Mouse (Mus musculus): ENCODE measurements at regions not wholly inside any gene's neighbourhood (a gene's known extent, or its start where the extent isn't known, plus 50 kb on each side); places are given as distances from the start of the nearest gene placed in this dataset.

DNA sequence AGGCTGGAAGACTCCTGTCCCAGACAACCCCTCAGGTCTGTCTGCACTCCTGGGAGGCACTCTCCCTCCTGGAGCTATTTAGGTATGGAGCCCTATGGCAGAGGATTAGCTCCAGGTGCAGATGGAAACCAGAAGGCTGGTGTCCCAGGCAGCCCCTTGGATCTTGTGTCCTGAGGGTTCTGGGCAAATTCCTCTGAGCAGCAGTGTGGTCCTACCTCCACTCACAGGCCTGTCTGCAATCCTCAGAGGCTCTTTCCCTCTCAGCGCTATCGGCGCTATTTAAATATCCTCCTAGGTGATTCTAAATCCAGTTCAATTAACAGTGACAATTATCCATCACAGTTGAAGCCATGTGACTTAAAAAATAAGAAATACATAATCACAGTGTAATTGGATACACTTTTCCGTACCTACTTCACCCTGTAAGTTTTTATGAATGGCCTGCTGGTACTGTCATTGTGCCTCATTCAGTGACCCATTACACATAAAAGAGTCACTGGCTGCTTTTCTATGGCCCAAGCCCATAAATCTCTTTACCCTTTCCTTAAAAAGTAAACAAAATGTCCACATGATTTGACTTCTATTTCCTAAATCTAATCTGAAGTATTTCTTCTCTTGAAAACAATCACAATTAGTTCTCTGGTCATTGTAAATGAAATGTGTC, 413.3 kb downstream of the Phf3 start:
- TF ChIP-seq POLR2A (IDR thresholded peaks at IDR 0.05; ENCODE audit: extremely low read depth, insufficient read depth, low read length) (no peak), CTCF (IDR thresholded peaks at IDR 0.05; ENCODE audit: low read depth, low read length) (no peak)
- no peak overlapping the region for H3K4me3 ChIP-seq (ENCODE audit: insufficient read depth, low read depth, low read length)
- no peaks in the 10 kb centered on the region for H3K27me3 ChIP-seq (ENCODE audit: control insufficient read depth, insufficient read depth, low read length)
- no peaks in the 10 kb centered on the region for H3K36me3 ChIP-seq (ENCODE audit: control insufficient read depth, insufficient read depth, low read length)
- H3K9ac ChIP-seq (ENCODE audit: low read depth, low read length) = no peak overlapping the region
- H3K4me1 ChIP-seq (ENCODE audit: control insufficient read depth, insufficient read depth, low read length) = no peaks in the 10 kb centered on the region
- no peak overlapping the region for H3K27ac ChIP-seq (replicated peaks; ENCODE audit: insufficient read depth, low read depth, low read length)
- no peaks in the 10 kb centered on the region for H3K79me2 ChIP-seq (ENCODE audit: control insufficient read depth, insufficient read depth, low read length)
- 88% methylated on average over 4 of the region's 4 CpGs for WGBS
- DNase-seq (ENCODE audit: extremely low read depth, low read depth, low spot score) = no peak

DNA sequence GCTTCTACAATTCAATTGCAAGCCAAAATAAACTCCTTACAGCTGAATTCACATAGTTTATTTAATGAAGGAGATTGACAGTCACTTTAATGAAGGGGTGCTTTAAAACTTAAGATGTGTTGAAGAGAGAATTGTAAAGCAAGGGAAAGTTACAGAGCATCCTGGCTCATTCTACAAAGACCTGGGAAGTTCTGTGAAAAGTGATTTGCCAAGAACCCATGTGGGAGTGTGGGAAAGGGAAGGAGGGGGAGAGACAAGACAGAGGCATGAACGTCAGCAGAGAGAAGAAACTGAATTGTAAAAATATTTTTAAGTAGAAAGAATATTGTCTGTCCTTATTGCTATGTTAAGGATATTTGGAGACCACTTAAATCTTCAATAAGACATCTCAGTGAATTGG, 435.8 kb downstream of the Phf3 start:
- no peaks in the 10 kb centered on the region for H3K36me3 ChIP-seq (ENCODE audit: control insufficient read depth, insufficient read depth, low read length)
- no peak overlapping the region for H3K4me3 ChIP-seq (ENCODE audit: insufficient read depth, low read depth, low read length)
- H3K79me2 ChIP-seq (ENCODE audit: control insufficient read depth, insufficient read depth, low read length) = no peaks in the 10 kb centered on the region
- no peak for TF ChIP-seq CTCF (IDR thresholded peaks at IDR 0.05; ENCODE audit: low read depth, low read length)
- no peak for TF ChIP-seq POLR2A (IDR thresholded peaks at IDR 0.05; ENCODE audit: extremely low read depth, insufficient read depth, low read length)
- WGBS = 50% methylated on average over 1 of the region's 1 CpGs
- H3K27ac ChIP-seq (replicated peaks; ENCODE audit: insufficient read depth, low read depth, low read length) = no peak overlapping the region
- H3K4me1 ChIP-seq (ENCODE audit: control insufficient read depth, insufficient read depth, low read length) = no peaks in the 10 kb centered on the region
- DNase-seq (ENCODE audit: extremely low read depth, low read depth, low spot score) = no peak
- no peaks in the 10 kb centered on the region for H3K27me3 ChIP-seq (ENCODE audit: control insufficient read depth, insufficient read depth, low read length)
- no peak overlapping the region for H3K9ac ChIP-seq (ENCODE audit: low read depth, low read length)

DNA sequence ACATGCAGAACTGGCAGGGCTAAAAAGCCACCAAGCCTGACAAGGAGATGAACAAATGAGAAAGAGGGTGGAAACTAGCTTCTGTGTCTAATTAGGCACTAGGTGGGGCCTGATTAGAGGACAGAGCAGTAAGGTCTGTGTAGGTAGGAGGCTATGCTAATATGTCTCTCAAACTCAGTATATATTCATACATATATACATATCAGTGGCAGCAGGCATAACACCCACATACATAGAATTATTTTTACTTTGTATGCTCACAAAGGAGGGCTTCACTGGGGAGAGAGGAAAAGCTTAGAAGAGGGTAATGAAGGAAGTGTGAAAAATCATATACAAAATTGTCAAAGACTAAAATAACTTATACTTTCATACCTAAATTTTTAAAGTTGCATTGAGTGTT, 457.1 kb downstream of the Phf3 start:
- H3K4me3 ChIP-seq (ENCODE audit: insufficient read depth, low read depth, low read length) = no peak overlapping the region
- H3K9ac ChIP-seq (ENCODE audit: low read depth, low read length) = no peak overlapping the region
- H3K27me3 ChIP-seq (ENCODE audit: control insufficient read depth, insufficient read depth, low read length) = no peaks in the 10 kb centered on the region
- no peaks in the 10 kb centered on the region for H3K36me3 ChIP-seq (ENCODE audit: control insufficient read depth, insufficient read depth, low read length)
- H3K79me2 ChIP-seq (ENCODE audit: control insufficient read depth, insufficient read depth, low read length) = no peaks in the 10 kb centered on the region
- H3K4me1 ChIP-seq (ENCODE audit: control insufficient read depth, insufficient read depth, low read length) = no peaks in the 10 kb centered on the region
- no peak overlapping the region for H3K27ac ChIP-seq (replicated peaks; ENCODE audit: insufficient read depth, low read depth, low read length)
- DNase-seq (ENCODE audit: extremely low read depth, low read depth, low spot score) = no peak
- no peak for TF ChIP-seq CTCF (IDR thresholded peaks at IDR 0.05; ENCODE audit: low read depth, low read length)
- TF ChIP-seq POLR2A (IDR thresholded peaks at IDR 0.05; ENCODE audit: extremely low read depth, insufficient read depth, low read length) = no peak

DNA sequence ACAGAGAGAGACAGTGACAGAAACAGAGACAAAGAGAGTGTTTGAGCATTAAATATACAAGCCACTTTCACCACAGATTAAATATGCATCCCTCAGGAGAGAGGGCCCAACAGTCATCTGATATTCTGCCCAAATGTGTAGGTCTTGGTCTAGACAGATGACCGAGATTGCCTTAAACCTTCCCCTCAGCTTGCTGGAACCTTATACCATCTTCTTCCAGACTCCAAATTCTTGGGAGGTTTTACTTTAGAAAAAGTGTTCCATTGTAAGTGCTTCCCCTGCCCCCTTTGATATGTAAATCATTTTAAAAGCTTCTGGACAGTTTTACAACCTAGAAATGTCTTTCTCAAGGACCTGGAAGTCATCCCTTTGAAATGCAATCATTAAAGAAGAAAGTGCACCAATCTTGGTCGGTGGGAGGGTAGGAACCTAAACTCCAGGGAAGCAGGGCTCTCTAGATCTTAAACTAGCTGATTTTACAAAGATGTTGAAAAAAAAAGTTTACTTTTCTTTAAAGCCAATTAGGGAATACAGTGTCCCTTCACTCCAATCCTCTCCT, 458.8 kb downstream of the Phf3 start:
- Histone ChIP-seq H3K79me2 (ENCODE audit: control insufficient read depth, insufficient read depth, low read length) (no peaks in the 10 kb centered on the region), H3K4me1 (ENCODE audit: control insufficient read depth, insufficient read depth, low read length) (no peaks in the 10 kb centered on the region), H3K9ac (ENCODE audit: low read depth, low read length) (no peak overlapping the region), H3K27ac (replicated peaks; ENCODE audit: insufficient read depth, low read depth, low read length) (no peak overlapping the region), H3K27me3 (ENCODE audit: control insufficient read depth, insufficient read depth, low read length) (no peaks in the 10 kb centered on the region), H3K4me3 (ENCODE audit: insufficient read depth, low read depth, low read length) (no peak overlapping the region), H3K36me3 (ENCODE audit: control insufficient read depth, insufficient read depth, low read length) (no peaks in the 10 kb centered on the region)
- 50% methylated on average over 2 of the region's 2 CpGs for WGBS
- DNase-seq (ENCODE audit: extremely low read depth, low read depth, low spot score) = no peak
- TF ChIP-seq POLR2A (IDR thresholded peaks at IDR 0.05; ENCODE audit: extremely low read depth, insufficient read depth, low read length) (no peak), CTCF (IDR thresholded peaks at IDR 0.05; ENCODE audit: low read depth, low read length) (no peak)

All from liver, adult 2 months (tissue).